Mouse (Mus musculus) splenic B cell, adult 2 months (primary cell): Measurements from ENCODE around the gene Hmgcll1.
"Not testable (repeated sequence)": the region's sequence is repeated elsewhere in the genome, so short reads cannot be mapped to it uniquely, and the experiment has no call there.

ENCODE experiments used
- DNase-seq: peaks from one replicate; pipeline ENCODE4 v3.0.0-alpha.2; 2011; ENCODE audit warnings: low read depth, low spot score
- H3K27me3 ChIP-seq: 2 replicates; pipeline ENCODE4 v1.6.1; 2012; ENCODE audit warnings: mild to moderate bottlenecking, low read length, moderate library complexity, mixed read lengths; ENCODE audit not compliant: control insufficient read depth, poor library complexity, insufficient read depth, severe bottlenecking
- H3K36me3 ChIP-seq: 2 replicates; pipeline ENCODE4 v1.6.1; 2012; ENCODE audit warnings: mild to moderate bottlenecking, low read length, moderate library complexity, mixed read lengths; ENCODE audit not compliant: control insufficient read depth, poor library complexity, insufficient read depth, severe bottlenecking

The Hmgcll1 gene

GRCm38 (mm10) chr9:76024277-76025246 lies 9.9 kb downstream of the Hmgcll1 start:
- Histone ChIP-seq H3K36me3 (no peaks in the 10 kb centered on the region), H3K27me3 (no peaks in the 10 kb centered on the region)
- peak; percentile 11 for DNase-seq

GRCm38 (mm10) chr9:76029471-76030199 lies 15.0 kb downstream of the Hmgcll1 start:
- no peaks in the 10 kb centered on the region for H3K36me3 ChIP-seq
- no peaks in the 10 kb centered on the region for H3K27me3 ChIP-seq
- DNase-seq: no peak

- no peaks in the 10 kb centered on the region for H3K27me3 ChIP-seq
- no peak for DNase-seq
- H3K36me3 ChIP-seq: no peaks in the 10 kb centered on the region
These were observed 20.4 kb downstream of the Hmgcll1 start for GRCm38 (mm10) chr9:76035058-76035457.

- H3K36me3 ChIP-seq: no peaks in the 10 kb centered on the region
- H3K27me3 ChIP-seq: no peaks in the 10 kb centered on the region
- DNase-seq: no peak
These were observed 23.9 kb downstream of the Hmgcll1 start for GRCm38 (mm10) chr9:76038327-76039103.

- no peak for DNase-seq
- Histone ChIP-seq H3K27me3 (no peaks in the 10 kb centered on the region), H3K36me3 (no peaks in the 10 kb centered on the region)
These were observed 25.1 kb downstream of the Hmgcll1 start for GRCm38 (mm10) chr9:76039711-76040110.

- DNase-seq: no peak
- no peaks in the 10 kb centered on the region for H3K36me3 ChIP-seq
- H3K27me3 ChIP-seq: no peaks in the 10 kb centered on the region
These were observed 28.7 kb downstream of the Hmgcll1 start for GRCm38 (mm10) chr9:76043341-76043740.

- no peak for DNase-seq
- Histone ChIP-seq H3K27me3 (no peaks in the 10 kb centered on the region), H3K36me3 (no peaks in the 10 kb centered on the region)
These were observed 46.3 kb downstream of the Hmgcll1 start for GRCm38 (mm10) chr9:76060935-76061334.

- no peak for DNase-seq
- no peaks in the 10 kb centered on the region for H3K36me3 ChIP-seq
- H3K27me3 ChIP-seq: no peaks in the 10 kb centered on the region
These were observed 46.8 kb downstream of the Hmgcll1 start for GRCm38 (mm10) chr9:76061492-76061891.

- no peaks in the 10 kb centered on the region for H3K36me3 ChIP-seq
- peak; percentile 27 for DNase-seq
- H3K27me3 ChIP-seq: no peaks in the 10 kb centered on the region
These were observed 49.5 kb downstream of the Hmgcll1 start for GRCm38 (mm10) chr9:76064164-76064563.

- Histone ChIP-seq H3K27me3 (no peaks in the 10 kb centered on the region), H3K36me3 (no peaks in the 10 kb centered on the region)
- no peak for DNase-seq
These were observed 76.9 kb downstream of the Hmgcll1 start for GRCm38 (mm10) chr9:76091561-76091960.

- no peak for DNase-seq
- H3K36me3 ChIP-seq: no peaks in the 10 kb centered on the region
- H3K27me3 ChIP-seq: no peaks in the 10 kb centered on the region
These were observed 82.6 kb downstream of the Hmgcll1 start for GRCm38 (mm10) chr9:76097221-76097620.

GRCm38 (mm10) chr9:76099981-76100380 lies 85.3 kb downstream of the Hmgcll1 start:
- H3K36me3 ChIP-seq: no peaks in the 10 kb centered on the region
- no peak for DNase-seq
- H3K27me3 ChIP-seq: no peaks in the 10 kb centered on the region

- not testable (repeated sequence) for H3K27me3 ChIP-seq, H3K36me3 ChIP-seq, DNase-seq
These were observed 89.8 kb downstream of the Hmgcll1 start for GRCm38 (mm10) chr9:76104416-76104815.

GRCm38 (mm10) chr9:76104846-76105245 lies 90.2 kb downstream of the Hmgcll1 start:
- no peak for DNase-seq
- Histone ChIP-seq H3K36me3 (no peaks in the 10 kb centered on the region), H3K27me3 (no peaks in the 10 kb centered on the region)
